ENCODE assay signal across 8 mouse cellular contexts in genomic region chr11:79144043-79144591, GRCm38 (mm10). TPM values are rescaled to one million over a fixed set of nuclear protein-coding genes. Genes with fewer than 3 reads are reported as not detected.
A peak's percentile ranks its signal among the peaks of the same experiment; 100 is the strongest.
DNase-seq lines count a peak whose midpoint lies in the region; ATAC-seq and TF ChIP-seq lines count a peak whose summit lies in the region.
"Had no signal": no experiment of that assay in that cellular context is flagged by ENCODE, and none has a peak within 500 bp of the region (broad histone marks: within the 10 kb centered on the region; RNA-seq: fewer than 3 reads in every experiment).

No protein-coding gene starts in this region.

- H3K27ac ChIP-seq in lung, embryonic 14.5 days (ENCODE audit: low read depth) = no peak overlapping the region
- no peak overlapping the region for H3K27ac ChIP-seq in forebrain, embryonic 14.5 days (ENCODE audit: low read depth, low read length)
- no peak overlapping the region for H3K27ac ChIP-seq in limb, embryonic 14.5 days (replicated peaks; ENCODE audit: low read depth, low read length)
- no peak overlapping the region for H3K27ac ChIP-seq in stomach, embryonic 14.5 days (ENCODE audit: low read length)

- peak overlapping the region; percentile 87; the same call in 1 of the 2 replicates for H3K4me3 ChIP-seq in lung, embryonic 14.5 days (ENCODE audit: low read depth, low read length)
- peak overlapping the region; percentile 90; the same call in 1 of the 2 replicates for H3K4me3 ChIP-seq in forebrain, embryonic 14.5 days (ENCODE audit: low read depth, low read length)
- H3K4me3 ChIP-seq in limb, embryonic 14.5 days (replicated peaks; ENCODE audit: low read length) = no peak overlapping the region
- no peak overlapping the region for H3K4me3 ChIP-seq in stomach, embryonic 14.5 days (ENCODE audit: low read depth, low read length)

- H3K27me3 ChIP-seq in lung, embryonic 14.5 days (ENCODE audit: insufficient read depth, low read length) = no peaks in the 10 kb centered on the region
- H3K27me3 ChIP-seq in forebrain, embryonic 14.5 days (replicated peaks; ENCODE audit: control insufficient read depth, insufficient read depth, low read length) = no peaks in the 10 kb centered on the region
- H3K27me3 ChIP-seq in limb, embryonic 14.5 days (ENCODE audit: control insufficient read depth, insufficient read depth, low read length) = no peaks in the 10 kb centered on the region
- no peaks in the 10 kb centered on the region for H3K27me3 ChIP-seq in stomach, embryonic 14.5 days (ENCODE audit: control insufficient read depth, insufficient read depth, low read length)

- whole genome bisulfite sequencing in lung, embryonic 14.5 days = 84% methylated on average over 2 of the region's 2 CpGs
- 88% methylated on average over 2 of the region's 2 CpGs for WGBS in forebrain, embryonic 14.5 days
- WGBS in limb, embryonic 14.5 days = 74% methylated on average over 2 of the region's 2 CpGs
- WGBS in stomach, embryonic 14.5 days = 81% methylated on average over 2 of the region's 2 CpGs

- no peak overlapping the region; the same call in 1 of the 2 replicates for H3K9ac ChIP-seq in lung, embryonic 14.5 days
- no peak overlapping the region for H3K9ac ChIP-seq in forebrain, embryonic 14.5 days (ENCODE audit: low read length)
- no peak overlapping the region for H3K9ac ChIP-seq in limb, embryonic 14.5 days (ENCODE audit: low read depth, low read length, severe bottlenecking)
- no peak overlapping the region for H3K9ac ChIP-seq in stomach, embryonic 14.5 days (replicated peaks; ENCODE audit: low read depth, low read length)

- no peak for TF ChIP-seq POLR2A in limb, embryonic 14.5 days (IDR thresholded peaks at IDR 0.05; ENCODE audit: borderline replicate concordance, extremely low read depth, insufficient read depth, insufficient read length)

- no peaks in the 10 kb centered on the region for H3K36me3 ChIP-seq in lung, embryonic 14.5 days (ENCODE audit: insufficient read depth)
- H3K36me3 ChIP-seq in forebrain, embryonic 14.5 days (ENCODE audit: control insufficient read depth, insufficient read depth, low read length) = no peaks in the 10 kb centered on the region
- H3K36me3 ChIP-seq in limb, embryonic 14.5 days (ENCODE audit: control insufficient read depth, insufficient read depth, low read length) = no peaks in the 10 kb centered on the region
- no peaks in the 10 kb centered on the region for H3K36me3 ChIP-seq in stomach, embryonic 14.5 days (ENCODE audit: control insufficient read depth, insufficient read depth, low read length)

- peak overlapping the region; percentile 74 for H3K4me2 ChIP-seq in lung, embryonic 14.5 days
- H3K4me2 ChIP-seq in forebrain, embryonic 14.5 days (ENCODE audit: low read length) = peak overlapping the region; percentile 79
- H3K4me2 ChIP-seq in limb, embryonic 14.5 days (replicated peaks; ENCODE audit: low read depth, low read length, severe bottlenecking) = peak overlapping the region; percentile 83
- peak overlapping the region; percentile 56; the same call in 1 of the 2 replicates for H3K4me2 ChIP-seq in stomach, embryonic 14.5 days (replicated peaks; ENCODE audit: low read depth, low read length)

- H3K4me1 ChIP-seq in lung, embryonic 14.5 days (ENCODE audit: insufficient read depth) = peaks cover 27% of the 10 kb centered on the region
- H3K4me1 ChIP-seq in forebrain, embryonic 14.5 days (ENCODE audit: control insufficient read depth, insufficient read depth, low read length) = peaks cover 15% of the 10 kb centered on the region
- H3K4me1 ChIP-seq in limb, embryonic 14.5 days (ENCODE audit: control insufficient read depth, insufficient read depth, low read length) = peaks cover 25% of the 10 kb centered on the region
- H3K4me1 ChIP-seq in stomach, embryonic 14.5 days (ENCODE audit: control insufficient read depth, insufficient read depth, low read length) = peaks cover 14% of the 10 kb centered on the region; the same call in 1 of the 2 replicates

- H3K9me3 ChIP-seq in lung, embryonic 14.5 days (ENCODE audit: low read depth, low read length) = no peaks in the 10 kb centered on the region
- H3K9me3 ChIP-seq in forebrain, embryonic 14.5 days (replicated peaks; ENCODE audit: control insufficient read depth, low read length) = no peaks in the 10 kb centered on the region
- H3K9me3 ChIP-seq in limb, embryonic 14.5 days (ENCODE audit: control insufficient read depth, low read length) = no peaks in the 10 kb centered on the region
- no peaks in the 10 kb centered on the region for H3K9me3 ChIP-seq in stomach, embryonic 14.5 days (ENCODE audit: control insufficient read depth, low read depth, low read length)

- no peak for TF ChIP-seq CTCF in lung, embryonic 14.5 days (IDR thresholded peaks at IDR 0.05; ENCODE audit: low read depth)

- no peak for DNase-seq in lung, embryonic 14.5 days
- no peak for DNase-seq in lung, postnatal 4 days
- no peak for DNase-seq in forebrain, embryonic 14.5 days (ENCODE audit: low spot score)
- no peak for DNase-seq in limb, embryonic 14.5 days (ENCODE audit: low spot score)
- DNase-seq in retina, postnatal 1 day = no peak
- DNase-seq: lung, adult 18-20 months had no signal

- no peak for ATAC-seq in lung, embryonic 14.5 days (ENCODE audit: insufficient read depth)
- ATAC-seq in forebrain, embryonic 14.5 days = no peak
- no peak for ATAC-seq in limb, embryonic 14.5 days (ENCODE audit: low FRiP score, low read depth)
- no peak for ATAC-seq in stomach, embryonic 14.5 days (ENCODE audit: insufficient number of reproducible peaks, insufficient read depth, low FRiP score, low read depth)
- ATAC-seq in erythroblast, adult 5-6 weeks (replicated peaks; ENCODE audit: low FRiP score, poor library complexity, severe bottlenecking) = no peak

RNA-seq across cellular contexts. Expression of gene Ksr1, which starts 2.1 kb away (rescaled TPM):
- 4.0 and 5.1 TPM in 2 replicates for polyA plus RNA-seq in lung, embryonic 14.5 days (2014; fragmentation: Nextera tagmentation; extraction: Ambion mirVana)
- polyA plus RNA-seq in forebrain, embryonic 14.5 days (2014; fragmentation: Nextera tagmentation; extraction: Ambion mirVana) = 4.7 and 7.2 TPM in 2 replicates
- 24.1 and 29.3 TPM in 2 replicates for polyA plus RNA-seq in limb, embryonic 14.5 days (2012; rRNA removed)
- polyA plus RNA-seq in limb, embryonic 14.5 days (2014; fragmentation: Nextera tagmentation; extraction: Ambion mirVana) = 8.2 TPM in 2 replicates
- polyA plus RNA-seq in stomach, embryonic 14.5 days (2014; fragmentation: Nextera tagmentation; extraction: Ambion mirVana) = 3.6 and 3.8 TPM in 2 replicates
- total RNA-seq in erythroblast, adult 5-6 weeks (2015; ENCODE audit: low replicate concordance) = 4.2 and 6.3 TPM in 2 replicates
- 7.2 and 21.1 TPM in 2 replicates for total RNA-seq in erythroblast, adult 5-6 weeks (2017; ENCODE audit: low replicate concordance)

Comparison
In these comparisons a context has a peak if more than half of its experiments do, and no peak if none do; other contexts are left out.
1. H3K4me3 ChIP-seq: peak in lung, embryonic 14.5 days (single experiment) and forebrain, embryonic 14.5 days (single experiment); none in limb, embryonic 14.5 days (single experiment) and stomach, embryonic 14.5 days (single experiment).
2. Peak in every context shown above with its lines, with median percentiles within 50 percentile points of each other: H3K4me2 ChIP-seq.